Comparison of ENCODE assay signal across 15 mouse cellular contexts in genomic region chr10:89911889-89912288, GRCm38 (mm10). TPM values are rescaled to one million over a fixed set of nuclear protein-coding genes. Genes with fewer than 3 reads are reported as not detected.
DNase-seq lines count a peak whose midpoint lies in the region; ATAC-seq and TF ChIP-seq lines count a peak whose summit lies in the region.
"Had no signal": no experiment of that assay in that cellular context is flagged by ENCODE, and none has a peak within 500 bp of the region (broad histone marks: within the 10 kb centered on the region; RNA-seq: fewer than 3 reads in every experiment).

No protein-coding gene starts in this region.

- peaks cover 14% of the 10 kb centered on the region; the same call in 1 of the 2 replicates for H3K4me1 ChIP-seq in forebrain, embryonic 13.5 days
- H3K4me1 ChIP-seq in forebrain, embryonic 11.5 days (replicated peaks; ENCODE audit: control insufficient read depth, insufficient read depth, low read length) = no peaks in the 10 kb centered on the region
- no peaks in the 10 kb centered on the region for H3K4me1 ChIP-seq in midbrain, embryonic 14.5 days (ENCODE audit: control insufficient read depth, insufficient read depth, low read length)
- no peaks in the 10 kb centered on the region for H3K4me1 ChIP-seq in midbrain, embryonic 13.5 days (replicated peaks)
- H3K4me1 ChIP-seq in hindbrain, postnatal 0 days (ENCODE audit: insufficient read depth, low read length) = no peaks in the 10 kb centered on the region
- H3K4me1 ChIP-seq: embryonic facial prominence, embryonic 10.5 days; kidney, embryonic 15.5 days had no signal

- ATAC-seq in forebrain, embryonic 13.5 days = peak; percentile 88
- ATAC-seq in forebrain, embryonic 11.5 days (replicated peaks; ENCODE audit: low FRiP score) = no peak
- ATAC-seq in midbrain, embryonic 14.5 days (ENCODE audit: low FRiP score, low TSS enrichment) = no peak
- no peak for ATAC-seq in midbrain, embryonic 13.5 days
- ATAC-seq in hindbrain, postnatal 0 days = peak; percentile 49; the same call in 1 of the 2 replicates

- no peaks in the 10 kb centered on the region for H3K9me3 ChIP-seq in forebrain, embryonic 13.5 days (replicated peaks)
- no peaks in the 10 kb centered on the region for H3K9me3 ChIP-seq in forebrain, embryonic 11.5 days (ENCODE audit: control insufficient read depth, low read length)
- H3K9me3 ChIP-seq in midbrain, embryonic 14.5 days (ENCODE audit: control insufficient read depth, low read length) = no peaks in the 10 kb centered on the region
- H3K9me3 ChIP-seq in midbrain, embryonic 13.5 days = no peaks in the 10 kb centered on the region
- no peaks in the 10 kb centered on the region for H3K9me3 ChIP-seq in hindbrain, postnatal 0 days (ENCODE audit: low read length)
- H3K9me3 ChIP-seq: embryonic facial prominence, embryonic 10.5 days; kidney, embryonic 15.5 days had no signal

- TF ChIP-seq CTCF in hindbrain, postnatal 0 days (IDR thresholded peaks at IDR 0.05; ENCODE audit: low read depth) = no peak

- no peak overlapping the region for H3K4me2 ChIP-seq in forebrain, embryonic 13.5 days
- H3K4me2 ChIP-seq in forebrain, embryonic 11.5 days (ENCODE audit: low read depth, low read length, severe bottlenecking) = no peak overlapping the region
- no peak overlapping the region for H3K4me2 ChIP-seq in midbrain, embryonic 14.5 days (ENCODE audit: low read length)
- no peak overlapping the region for H3K4me2 ChIP-seq in midbrain, embryonic 13.5 days (replicated peaks)
- H3K4me2 ChIP-seq in hindbrain, postnatal 0 days (ENCODE audit: low read depth, low read length) = no peak overlapping the region
- H3K4me2 ChIP-seq: kidney, embryonic 15.5 days; liver, embryonic 11.5 days had no signal

- no peaks in the 10 kb centered on the region for H3K36me3 ChIP-seq in forebrain, embryonic 13.5 days (ENCODE audit: poor library complexity, severe bottlenecking)
- no peaks in the 10 kb centered on the region for H3K36me3 ChIP-seq in forebrain, embryonic 11.5 days (ENCODE audit: control insufficient read depth, insufficient read depth, low read length)
- no peaks in the 10 kb centered on the region for H3K36me3 ChIP-seq in midbrain, embryonic 14.5 days (ENCODE audit: control insufficient read depth, insufficient read depth, low read length)
- H3K36me3 ChIP-seq in midbrain, embryonic 13.5 days = no peaks in the 10 kb centered on the region
- H3K36me3 ChIP-seq in hindbrain, postnatal 0 days (ENCODE audit: insufficient read depth, low read length) = no peaks in the 10 kb centered on the region
- H3K36me3 ChIP-seq: embryonic facial prominence, embryonic 10.5 days; kidney, embryonic 15.5 days had no signal

- 69% methylated on average over 4 of the region's 4 CpGs for WGBS in forebrain, embryonic 13.5 days
- WGBS in forebrain, embryonic 11.5 days = 87% methylated on average over 4 of the region's 4 CpGs
- WGBS in midbrain, embryonic 14.5 days = 84% methylated on average over 4 of the region's 4 CpGs
- WGBS in midbrain, embryonic 13.5 days = 82% methylated on average over 4 of the region's 4 CpGs
- WGBS in hindbrain, postnatal 0 days = 50% methylated on average over 4 of the region's 4 CpGs

- no peak overlapping the region for H3K4me3 ChIP-seq in forebrain, embryonic 13.5 days
- H3K4me3 ChIP-seq in forebrain, embryonic 11.5 days (ENCODE audit: low read depth, low read length) = no peak overlapping the region
- H3K4me3 ChIP-seq in midbrain, embryonic 14.5 days (replicated peaks; ENCODE audit: low read depth, low read length) = no peak overlapping the region
- H3K4me3 ChIP-seq in midbrain, embryonic 13.5 days (replicated peaks) = no peak overlapping the region
- H3K4me3 ChIP-seq in hindbrain, postnatal 0 days (ENCODE audit: low read length) = no peak overlapping the region
- H3K4me3 ChIP-seq: embryonic facial prominence, embryonic 10.5 days; kidney, embryonic 15.5 days had no signal

- DNase-seq in forebrain, embryonic 11.5 days (ENCODE audit: low spot score) = no peak
- peak; percentile 17 for DNase-seq in midbrain, embryonic 14.5 days
- peak; percentile 97 for DNase-seq in cerebellum, adult 9-10 months
- peak; percentile 69 for DNase-seq in hindbrain, postnatal 0 days (ENCODE audit: low spot score)
- DNase-seq in retina, postnatal 1 day = no peak
- no peak for DNase-seq in ovary, adult 18-20 months (ENCODE audit: low spot score)
- DNase-seq: adrenal gland, adult 2 months; lung, postnatal 14 days; spleen, adult 18-20 months; thymus, postnatal 25 days had no signal

- no peak overlapping the region for H3K9ac ChIP-seq in forebrain, embryonic 13.5 days
- H3K9ac ChIP-seq in forebrain, embryonic 11.5 days (ENCODE audit: low read length) = no peak overlapping the region
- H3K9ac ChIP-seq in midbrain, embryonic 14.5 days (replicated peaks; ENCODE audit: low read length) = no peak overlapping the region
- no peak overlapping the region for H3K9ac ChIP-seq in midbrain, embryonic 13.5 days (replicated peaks)
- no peak overlapping the region for H3K9ac ChIP-seq in hindbrain, postnatal 0 days (replicated peaks; ENCODE audit: low read length)
- H3K9ac ChIP-seq: kidney, embryonic 15.5 days had no signal

- H3K27ac ChIP-seq in forebrain, embryonic 13.5 days = peak overlapping the region; percentile 51
- no peak overlapping the region for H3K27ac ChIP-seq in forebrain, embryonic 11.5 days (ENCODE audit: low read depth, low read length)
- no peak overlapping the region for H3K27ac ChIP-seq in midbrain, embryonic 14.5 days (replicated peaks; ENCODE audit: low read depth, low read length)
- no peak overlapping the region for H3K27ac ChIP-seq in midbrain, embryonic 13.5 days
- no peak overlapping the region for H3K27ac ChIP-seq in hindbrain, postnatal 0 days
- H3K27ac ChIP-seq: embryonic facial prominence, embryonic 10.5 days; kidney, embryonic 15.5 days had no signal

- no peaks in the 10 kb centered on the region for H3K27me3 ChIP-seq in forebrain, embryonic 13.5 days
- no peaks in the 10 kb centered on the region for H3K27me3 ChIP-seq in forebrain, embryonic 11.5 days (ENCODE audit: control insufficient read depth, insufficient read depth, low read length)
- no peaks in the 10 kb centered on the region for H3K27me3 ChIP-seq in midbrain, embryonic 14.5 days (ENCODE audit: control insufficient read depth, insufficient read depth, low read length)
- no peaks in the 10 kb centered on the region for H3K27me3 ChIP-seq in midbrain, embryonic 13.5 days
- H3K27me3 ChIP-seq in hindbrain, postnatal 0 days (ENCODE audit: insufficient read depth, low read length) = no peaks in the 10 kb centered on the region
- H3K27me3 ChIP-seq: kidney, embryonic 15.5 days had no signal

RNA-seq across cellular contexts. Expression of gene Anks1b, which starts 38.6 kb away (rescaled TPM):
- polyA plus RNA-seq in forebrain, embryonic 13.5 days (2015; fragmentation: Nextera tagmentation; extraction: Ambion mirVana) = 28.7 and 39.5 TPM in 2 replicates
- 15.0 and 17.3 TPM in 2 replicates for polyA plus RNA-seq in forebrain, embryonic 11.5 days (2014; fragmentation: Nextera tagmentation; extraction: Ambion mirVana)
- polyA plus RNA-seq in midbrain, embryonic 14.5 days (2014; fragmentation: Nextera tagmentation; extraction: Ambion mirVana) = 73.1 and 78.1 TPM in 2 replicates
- polyA plus RNA-seq in midbrain, embryonic 13.5 days (2015; fragmentation: Nextera tagmentation; extraction: Ambion mirVana) = 43.3 and 46.0 TPM in 2 replicates
- 125 and 156 TPM in 2 replicates for total RNA-seq in hindbrain, postnatal 0 days (2014; rRNA removed)
- 98.9 and 104 TPM in 2 replicates for polyA plus RNA-seq in hindbrain, postnatal 0 days (2015; fragmentation: Nextera tagmentation; extraction: Ambion mirVana)

Comparison
In these comparisons a context has a peak if more than half of its experiments do, and no peak if none do; other contexts are left out.
1. ATAC-seq: peak in forebrain, embryonic 13.5 days (single experiment) and hindbrain, postnatal 0 days (single experiment); none in forebrain, embryonic 11.5 days (single experiment), midbrain, embryonic 14.5 days (single experiment) and midbrain, embryonic 13.5 days (single experiment).
2. DNase-seq: peak in midbrain, embryonic 14.5 days (single experiment), cerebellum, adult 9-10 months (single experiment) and hindbrain, postnatal 0 days (single experiment); none in forebrain, embryonic 11.5 days (single experiment), retina, postnatal 1 day (single experiment) and ovary, adult 18-20 months (single experiment).